Mouse (Mus musculus) heart, postnatal 10 days (tissue): ENCODE data around the gene Cd40. TPM values are rescaled to one million over a fixed set of nuclear protein-coding genes. Genes with fewer than 3 reads are reported as not detected.

Source experiments
- DNase-seq, 2 experiments: peaks; one replicate each; pipeline ENCODE4 v3.0.0; 2021
- intact Hi-C: fragments of 180-260 bp; cut with DNase I; formaldehyde crosslinking; loops from one replicate; pipeline ENCODE4 v1.15.1; 2025
- total RNA-seq, 2 experiments: library from RNA; stranded (reverse); gene quantifications; 2 replicates each; pipeline ENCODE4 v1.2.3; 2021

Cd40 gene
- total RNA-seq, 2 experiments from 2014 or later, result 5.3 to 6.5 TPM

DNA sequence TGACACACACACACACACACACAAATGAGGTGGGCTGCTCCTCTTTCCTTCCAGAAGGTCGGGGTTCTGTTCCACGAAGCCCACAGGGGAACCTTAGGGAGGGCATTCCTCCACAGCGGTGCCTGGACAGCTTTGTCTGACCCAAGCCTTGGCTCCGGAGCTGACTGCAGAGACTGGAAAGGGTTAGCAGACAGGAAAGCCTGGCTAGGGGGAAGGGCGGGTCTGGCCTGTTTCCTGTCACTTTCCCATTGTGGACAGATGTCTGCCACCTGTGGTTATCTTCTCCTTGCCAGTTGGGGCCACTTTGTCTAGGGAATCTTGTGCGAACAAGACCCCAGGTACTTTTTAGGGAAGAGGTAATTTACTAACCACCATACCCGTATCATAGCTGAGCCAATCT, 478 bp downstream of the Cd40 start:
- intact Hi-C loops, result no loop called here
- DNase-seq, result peak; percentile 52 to 65

DNA sequence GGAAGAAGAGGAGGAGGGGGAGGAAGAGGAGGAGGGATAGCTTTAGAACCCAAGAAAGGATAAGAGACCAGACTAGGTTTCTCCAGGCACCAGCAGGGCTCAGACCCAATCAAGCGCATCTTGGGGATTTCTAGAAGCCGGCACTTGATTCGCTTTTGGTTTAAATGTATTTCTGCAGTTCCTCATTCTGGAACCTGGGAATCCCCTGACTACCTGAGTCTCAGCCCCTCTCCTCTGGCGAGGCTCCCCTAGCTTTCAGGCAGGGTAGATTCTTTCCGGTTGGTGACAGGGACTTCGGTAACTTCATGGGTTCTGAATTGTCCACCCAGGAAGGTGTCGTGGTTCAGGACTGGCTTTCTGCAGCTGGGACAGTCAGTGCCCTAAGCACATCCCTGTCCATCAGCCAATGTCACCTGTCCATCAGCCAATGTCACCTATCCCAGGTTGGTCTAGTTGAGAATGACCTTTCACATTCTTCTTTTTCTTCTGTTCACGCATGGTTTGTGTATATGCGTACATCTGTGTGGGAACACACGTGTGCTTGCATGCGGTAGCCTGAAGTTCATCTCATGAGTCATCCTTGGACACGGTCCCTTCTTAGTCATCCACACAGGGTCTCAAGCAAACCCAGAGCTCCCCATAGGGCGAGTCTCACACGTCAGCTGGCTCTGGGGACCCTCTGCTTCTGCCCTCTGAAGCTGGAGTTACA, 1.1 kb downstream of the Cd40 start:
- intact Hi-C loops, result no loop called here
- DNase-seq, result peak in 1 of 2 experiments; percentile 12

DNA sequence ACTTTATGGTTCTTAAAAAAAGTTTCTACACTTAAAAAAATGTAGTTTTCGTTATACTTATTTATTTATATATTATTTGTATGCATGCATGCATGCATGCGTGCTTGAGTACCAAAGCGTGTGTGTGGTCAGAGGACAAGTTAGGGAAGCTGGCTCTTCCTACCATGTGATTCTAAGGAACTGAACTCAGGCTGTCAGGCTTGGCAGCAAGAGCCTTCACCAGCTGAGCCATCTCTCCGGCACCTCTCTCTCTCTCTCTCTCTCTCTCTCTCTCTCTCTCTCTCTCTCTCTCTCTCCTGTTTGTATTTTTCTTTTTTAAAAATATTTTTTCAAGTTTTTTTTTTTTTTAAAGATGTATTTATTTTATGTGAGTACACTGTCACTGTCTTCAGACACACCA, 4.5 kb downstream of the Cd40 start:
- DNase-seq, result no peak
- intact Hi-C loops, result no loop called here

DNA sequence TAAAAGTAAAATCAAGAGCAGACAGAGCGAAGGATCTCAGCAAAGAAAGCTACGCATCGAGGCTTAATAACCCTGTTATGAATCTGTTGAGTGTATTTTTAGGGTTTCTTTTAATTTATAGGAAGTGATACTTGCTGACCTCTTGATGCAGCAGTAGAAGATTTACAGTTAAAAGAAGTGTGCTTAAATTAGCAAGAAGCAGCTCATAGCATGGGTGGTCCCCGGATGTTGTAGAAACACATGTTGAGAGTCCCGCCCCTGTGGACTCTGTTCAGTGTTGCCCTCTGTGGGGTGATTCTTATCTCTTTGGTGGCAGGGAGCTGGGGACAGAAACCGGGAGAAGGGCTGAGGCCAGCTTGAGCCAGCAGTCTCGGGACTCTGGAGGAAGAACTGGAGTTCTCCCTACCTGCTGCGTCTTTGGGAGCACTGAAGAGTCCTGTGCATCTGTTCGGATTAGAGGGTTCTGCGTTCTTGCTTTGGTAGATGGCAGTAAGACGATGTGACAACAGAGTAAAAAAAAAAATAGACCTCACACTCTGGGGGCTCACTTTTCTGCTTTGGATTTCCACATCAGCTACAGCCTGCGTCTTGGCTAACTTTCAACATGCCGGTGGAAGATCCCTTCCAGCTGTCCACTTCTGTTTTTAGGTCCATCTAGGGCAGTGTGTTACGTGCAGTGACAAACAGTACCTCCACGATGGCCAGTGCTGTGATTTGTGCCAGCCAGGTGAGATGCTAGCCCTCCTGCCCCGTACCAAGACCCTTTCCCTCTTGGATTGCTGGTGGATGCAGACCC, 6.4 kb downstream of the Cd40 start:
- peak; percentile 36 to 39 for DNase-seq

DNA sequence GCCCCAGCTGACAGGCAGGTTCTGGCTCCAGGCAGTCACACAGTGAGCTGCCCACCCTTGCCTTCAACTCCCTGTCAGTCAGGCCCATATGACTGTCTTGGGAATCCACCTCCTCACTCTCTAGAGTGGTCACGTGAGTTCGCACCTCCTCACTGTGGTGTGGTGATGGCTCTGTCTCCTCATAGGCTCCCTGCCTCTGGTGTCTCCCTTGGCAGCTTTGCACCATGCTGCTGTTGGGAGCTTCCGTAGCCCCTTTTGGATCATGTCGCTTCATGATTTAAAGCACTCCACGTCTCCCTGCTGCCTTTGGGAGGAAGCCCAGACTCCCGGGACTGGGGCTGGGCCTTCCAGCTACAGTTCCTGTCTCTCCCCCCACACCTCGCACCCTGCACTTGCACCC, 9.1 kb downstream of the Cd40 start:
- intact Hi-C loops, result no loop called here
- DNase-seq, result no peak

More for the DNA sequence above, 6.4 kb downstream of the Cd40 start:
- intact Hi-C loops, result no loop called here

DNA sequence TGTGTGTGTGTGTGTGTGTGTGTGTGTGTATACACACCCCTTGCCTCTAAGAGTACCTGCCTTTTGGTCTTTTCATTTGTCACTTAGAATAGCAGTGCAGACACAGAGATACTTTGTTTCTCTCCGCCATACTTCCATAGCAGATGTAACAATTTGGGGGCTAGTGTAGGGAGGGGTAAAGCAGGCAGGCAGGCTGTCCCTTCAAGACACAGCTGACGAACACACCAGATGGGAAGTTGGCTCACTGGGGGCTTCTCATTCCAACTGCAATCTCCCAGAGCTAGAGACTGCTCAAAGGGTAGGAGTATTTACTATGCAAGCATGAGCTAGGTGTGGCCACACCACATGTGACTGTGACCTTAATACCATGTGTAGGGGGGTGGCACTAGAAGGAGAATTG, 13.4 kb downstream of the Cd40 start:
- intact Hi-C loops, result no loop called here
- no peak for DNase-seq

DNA sequence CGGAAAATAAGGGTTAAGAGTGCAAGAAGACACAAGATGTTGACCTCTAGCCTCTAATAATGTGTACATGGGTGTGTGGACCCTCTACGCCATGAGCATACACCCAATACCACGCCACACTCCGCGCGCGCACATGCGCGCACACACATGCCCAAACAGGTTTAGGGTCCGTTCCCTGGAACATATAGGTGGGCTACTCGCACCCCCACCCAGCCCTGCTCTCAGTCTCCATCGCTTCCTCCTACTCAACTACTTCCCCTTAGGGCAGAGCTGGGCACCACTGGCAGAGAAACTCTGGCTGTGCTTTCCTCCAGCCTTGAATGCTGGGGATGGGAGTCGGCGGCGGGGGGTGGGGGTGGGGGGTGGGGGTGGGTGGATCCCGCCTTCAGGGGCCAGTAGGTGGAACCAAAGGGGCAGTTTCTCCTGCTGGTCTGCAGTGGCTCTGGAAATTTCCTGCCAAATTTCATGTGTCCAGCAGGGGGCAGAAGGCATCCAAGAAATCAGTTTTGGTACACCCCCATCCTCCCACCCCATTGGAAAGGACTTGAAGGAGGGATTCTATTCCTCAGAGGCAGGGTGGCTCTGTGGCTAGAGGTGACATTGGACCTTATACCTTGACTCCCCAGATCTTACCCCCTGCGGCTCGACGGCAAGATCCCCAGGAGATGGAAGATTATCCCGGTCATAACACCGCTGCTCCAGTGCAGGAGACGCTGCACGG, 14.8 kb downstream of the Cd40 start:
- DNase-seq, result peak; percentile 62 to 81
- intact Hi-C loops, result no loop called here

DNA sequence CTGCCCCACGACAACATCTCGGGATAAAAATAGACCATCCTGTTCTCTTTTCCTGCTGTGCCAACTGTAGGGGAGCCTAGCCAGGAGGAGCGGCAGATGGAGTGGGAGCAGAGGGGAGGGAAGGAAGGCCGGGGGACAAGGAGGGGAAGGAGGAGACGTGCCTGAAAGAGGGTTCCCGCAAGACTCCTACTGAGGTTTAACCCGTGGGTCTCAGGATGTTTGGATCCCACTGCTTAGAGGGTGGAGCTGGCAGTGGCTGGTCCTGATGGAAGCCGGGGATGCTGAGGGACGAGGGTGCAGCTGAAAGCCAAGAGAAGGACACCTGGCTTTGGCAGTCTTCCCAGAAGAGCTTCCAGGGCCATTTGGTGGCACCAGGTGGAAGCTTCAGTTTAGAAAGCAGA, 18.0 kb downstream of the Cd40 start:
- intact Hi-C loops, result no loop called here
- peak; percentile 20 to 21 for DNase-seq

DNA sequence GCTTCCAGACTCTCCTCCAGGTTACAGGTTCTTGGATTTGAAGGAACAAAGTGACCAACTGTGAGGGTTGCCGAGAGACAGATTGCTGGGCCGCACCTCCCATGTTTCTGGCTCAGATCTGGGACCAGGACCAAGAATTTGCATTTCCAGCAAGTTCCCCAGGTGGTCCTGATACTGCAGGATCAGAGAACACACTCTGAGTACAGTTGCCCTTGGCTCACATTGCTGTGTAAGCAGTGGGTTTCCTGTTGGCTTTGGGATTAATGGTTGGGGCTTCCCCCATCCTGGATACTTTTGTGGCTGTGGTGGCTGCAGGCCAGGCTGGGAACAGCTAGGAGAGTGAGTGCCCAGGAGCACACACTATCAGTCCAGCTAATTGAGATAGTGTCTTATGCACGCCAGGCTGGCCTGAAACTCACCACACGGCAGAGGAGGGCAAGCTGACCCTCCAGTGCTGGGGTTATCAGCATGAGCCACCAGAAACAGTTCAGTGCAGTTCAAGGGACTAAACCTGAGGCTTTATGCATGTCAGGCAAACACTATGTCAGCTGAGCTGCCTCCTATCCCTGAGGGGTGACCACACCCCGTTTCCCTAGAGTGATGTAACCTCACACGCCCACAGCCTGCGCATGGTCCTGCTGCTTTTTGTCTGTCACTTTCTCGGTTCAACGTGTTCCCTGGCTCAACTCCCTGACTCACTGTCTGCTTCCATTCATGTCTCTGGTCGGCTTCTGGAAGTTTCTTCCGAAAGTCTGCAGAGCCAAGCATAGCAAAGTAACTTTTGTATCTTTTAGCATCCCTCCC, 18.9 kb downstream of the Cd40 start:
- peak; percentile 67 to 75 for DNase-seq
- intact Hi-C loops, result loop anchor here (2.0 kb wide), 2 partner anchors 263 to 287 kb away; no protein-coding TSS in a partner anchor

DNA sequence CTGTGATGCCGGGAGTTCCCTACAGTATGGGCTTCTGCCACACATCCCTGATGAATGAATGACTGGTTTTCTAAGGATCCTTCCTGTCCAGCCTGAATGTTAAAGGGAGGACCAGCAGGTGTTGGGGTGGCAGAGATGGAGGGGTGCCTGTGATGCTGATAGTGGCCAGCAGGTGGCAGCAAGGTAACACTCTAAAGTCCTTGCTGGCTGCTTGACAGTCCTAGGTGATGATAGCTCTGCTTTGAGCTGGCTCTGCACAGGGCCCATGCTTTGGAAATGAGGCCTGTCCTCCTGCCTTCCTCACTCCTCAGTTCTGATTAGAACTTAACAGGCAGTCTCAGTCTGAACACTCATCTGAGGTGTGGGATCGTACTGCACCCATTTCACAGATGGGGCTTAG, 19.5 kb downstream of the Cd40 start:
- DNase-seq, result peak; percentile 84 to 85
- intact Hi-C loops, result loop anchor here (1.0 to 5.0 kb wide), 5 partner anchors 37 to 286 kb away; partner anchors contain the start of gene Cdh22

DNA sequence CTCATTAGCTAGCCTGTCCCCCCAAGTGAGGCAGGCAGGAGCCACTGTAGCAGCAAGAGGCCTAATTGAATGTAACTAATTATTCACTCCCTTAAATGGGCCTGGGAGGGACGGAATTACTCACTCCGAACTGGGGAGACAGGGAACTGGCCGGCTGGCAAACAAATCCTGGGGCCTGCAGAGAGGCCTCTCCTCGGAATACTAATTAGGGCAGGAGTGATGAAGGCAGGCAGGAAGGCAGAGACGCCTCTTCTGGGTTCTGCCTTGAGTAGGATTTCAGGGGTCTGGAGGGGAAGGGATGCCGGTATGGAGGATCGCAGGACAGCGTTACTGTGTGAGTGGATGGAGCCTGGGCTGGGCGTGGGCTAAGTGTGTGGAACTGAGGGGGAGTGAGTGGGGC, 21.6 kb downstream of the Cd40 start:
- DNase-seq, result no peak
- intact Hi-C loops, result loop anchor here (5.0 kb wide), 1 partner anchor 155 kb away; the partner anchor contains the start of gene Cdh22

DNA sequence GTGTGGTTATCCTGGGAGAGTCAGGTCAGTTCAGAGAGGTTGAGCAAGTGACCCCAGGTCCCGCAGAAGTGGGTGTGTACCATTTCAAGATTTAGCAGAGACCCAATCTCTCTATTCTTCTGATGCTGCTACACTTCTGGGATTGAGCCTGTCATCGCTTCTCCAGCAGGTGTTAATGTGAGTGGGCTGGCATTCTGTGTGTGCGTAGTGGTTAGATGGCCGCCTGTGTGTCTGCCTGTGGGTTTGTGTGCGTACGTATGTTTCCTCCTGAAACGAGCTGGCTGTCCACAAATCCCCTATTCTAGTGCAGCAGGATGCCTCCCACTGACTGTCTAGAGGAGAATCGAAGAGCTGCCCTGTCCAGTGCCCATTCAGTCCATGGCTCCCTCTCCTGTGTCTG, 22.6 kb downstream of the Cd40 start:
- intact Hi-C loops, result loop anchor here (5.0 kb wide), 1 partner anchor 154 kb away; the partner anchor contains the start of gene Cdh22
- no peak for DNase-seq

DNA sequence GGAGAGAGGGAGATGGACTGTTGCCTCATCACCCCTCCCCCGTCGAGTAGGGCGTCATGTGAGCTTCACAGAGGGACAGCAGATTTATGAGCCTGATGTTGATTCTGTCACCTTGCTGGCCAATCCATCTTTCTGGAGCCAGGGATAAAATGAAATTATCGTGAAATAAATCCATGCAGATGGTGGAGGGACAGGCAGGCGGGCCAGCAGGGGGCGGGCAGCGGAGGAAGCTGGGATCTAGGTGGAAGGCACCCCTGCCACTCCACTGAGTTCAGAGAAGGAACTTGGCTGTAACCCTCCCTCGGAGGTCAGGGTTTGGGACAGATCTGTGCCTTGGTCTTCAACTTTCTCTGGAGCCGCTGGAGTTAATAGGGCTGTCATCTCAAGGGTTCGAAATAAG, 23.2 kb downstream of the Cd40 start:
- no peak for DNase-seq
- intact Hi-C loops, result loop anchor here (5.0 kb wide), 1 partner anchor 154 kb away; the partner anchor contains the start of gene Cdh22

DNA sequence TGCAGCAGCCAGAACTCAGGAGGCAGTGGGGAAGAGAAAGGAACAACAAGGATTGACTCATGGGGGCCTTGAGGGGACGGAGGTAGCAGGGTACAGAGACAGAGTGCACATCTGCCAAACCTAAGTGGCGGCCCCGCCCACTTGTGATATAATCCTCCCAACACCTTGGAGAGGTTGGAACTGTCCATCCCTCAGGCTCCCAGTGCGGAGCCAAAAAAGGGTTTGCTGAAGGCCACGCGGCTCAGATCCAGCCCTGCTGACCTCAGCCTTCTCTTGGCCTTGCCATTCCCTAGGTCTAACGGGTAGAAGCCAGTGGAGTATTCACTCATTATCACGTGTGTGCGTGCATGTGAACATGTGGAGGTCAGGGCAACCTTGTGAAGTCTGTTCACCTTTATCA, 25.2 kb downstream of the Cd40 start:
- intact Hi-C loops, result no loop called here
- DNase-seq, result no peak

DNA sequence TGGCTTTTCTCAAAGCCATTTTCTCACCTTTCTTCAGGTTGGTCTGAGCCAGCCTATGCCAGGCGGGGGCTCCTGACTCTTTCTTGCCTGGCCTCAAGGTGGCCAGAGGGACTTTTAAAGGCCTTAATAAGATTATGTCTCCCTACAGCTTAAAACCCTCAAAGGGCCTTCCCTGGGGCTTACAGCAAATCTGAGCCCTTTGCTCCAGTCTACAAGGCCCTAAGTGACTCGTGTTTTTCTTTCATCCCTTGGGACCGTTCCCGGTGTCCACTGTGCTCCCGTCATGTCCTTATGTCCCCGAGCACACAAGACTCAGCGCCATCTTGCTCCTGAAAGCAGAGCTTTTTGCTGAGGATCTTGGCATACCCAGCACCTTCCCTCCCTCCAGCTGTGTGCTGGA, 25.8 kb downstream of the Cd40 start:
- intact Hi-C loops, result no loop called here
- DNase-seq, result no peak

DNA sequence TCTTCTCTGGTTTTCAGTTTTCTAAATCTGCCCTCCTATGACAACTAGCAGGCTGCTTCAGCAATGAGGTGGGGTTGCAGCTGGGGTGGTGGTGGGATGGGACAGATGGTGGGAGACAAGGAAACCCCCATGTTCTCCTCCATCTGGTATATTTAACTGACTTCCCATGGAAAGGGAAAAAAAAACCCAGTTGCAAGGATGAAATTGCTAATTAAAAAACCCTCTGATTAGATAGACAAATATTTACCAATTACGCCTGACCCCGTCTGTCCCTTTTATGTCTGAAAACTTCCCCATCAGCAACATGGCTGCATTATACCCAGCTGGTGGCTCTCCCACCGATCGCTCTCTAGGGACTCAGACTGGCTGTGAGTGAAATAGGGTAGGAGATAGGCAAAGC, 31.2 kb downstream of the Cd40 start:
- intact Hi-C loops, result no loop called here
- no peak for DNase-seq

DNA sequence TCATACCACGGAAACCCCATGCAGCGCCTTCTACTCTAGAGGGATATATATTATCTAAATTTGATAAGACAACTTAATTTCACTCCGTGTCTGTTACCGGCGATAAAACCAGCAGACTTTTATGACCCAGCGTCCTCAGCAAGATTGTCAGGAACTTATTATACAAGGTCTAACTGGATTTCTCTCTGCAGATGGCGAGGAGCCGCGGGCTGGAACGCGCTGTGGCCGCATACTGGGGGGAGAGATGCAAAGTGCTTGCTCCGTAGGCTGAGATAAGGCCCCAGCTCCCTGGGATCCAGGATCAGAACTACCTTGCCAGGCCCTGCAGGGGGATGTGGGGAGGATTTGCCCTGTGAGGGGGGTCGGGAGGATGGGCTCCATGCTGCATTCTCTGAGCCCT, 34.0 kb downstream of the Cd40 start:
- intact Hi-C loops, result no loop called here
- no peak for DNase-seq

DNA sequence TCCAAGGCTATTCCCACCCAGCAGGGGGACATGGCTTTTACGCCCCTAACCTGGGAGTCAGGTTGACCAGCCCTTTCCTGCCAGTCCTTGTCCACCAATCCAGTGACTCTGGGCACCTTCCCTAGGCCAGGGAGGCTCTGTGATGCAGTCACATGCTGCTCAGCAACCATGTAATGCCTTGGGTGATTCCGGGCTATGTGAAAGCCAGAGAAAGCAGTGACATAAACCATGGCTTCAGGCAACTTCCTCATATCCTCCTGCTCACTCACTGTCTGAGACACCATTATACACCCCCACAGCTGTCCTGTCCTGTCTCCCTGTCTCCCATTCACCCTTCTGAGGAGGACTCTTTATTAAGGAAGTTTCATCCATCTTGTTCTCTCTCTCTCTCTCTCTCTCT, 35.2 kb downstream of the Cd40 start, which contains the start of gene 1700025C18Rik:
TSS of gene 1700025C18Rik (minus strand) at position 101 of the 400 bp plus-strand sequence.
- intact Hi-C loops, result no loop called here
- DNase-seq, result no peak

DNA sequence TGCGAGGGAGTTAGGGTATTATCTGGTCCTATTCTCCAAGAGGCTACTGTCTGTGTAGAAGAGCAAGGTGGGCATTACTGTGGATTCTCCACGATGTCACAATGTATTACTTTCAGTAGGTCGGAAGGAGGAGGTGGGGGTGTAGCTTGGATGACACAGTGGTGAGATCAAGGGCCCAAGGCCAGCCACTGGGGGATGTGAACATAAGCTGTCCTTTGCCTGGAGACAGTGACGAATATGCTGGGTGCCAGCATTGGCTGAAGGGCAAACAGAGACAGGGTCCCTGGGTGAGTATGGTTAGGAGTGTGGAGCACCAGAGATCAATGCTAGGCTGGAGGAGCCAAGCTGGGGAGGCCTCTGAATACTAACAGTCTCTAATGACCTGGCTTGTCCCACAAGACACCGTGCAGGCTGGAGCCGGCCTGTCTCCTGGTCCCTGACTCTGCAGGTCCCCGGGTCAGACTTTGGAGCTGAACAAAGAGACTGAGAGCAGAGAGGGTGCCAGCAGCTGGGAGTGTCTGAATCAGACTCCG, 36.1 kb downstream of the Cd40 start:
- intact Hi-C loops, result no loop called here
- no peak for DNase-seq

DNA sequence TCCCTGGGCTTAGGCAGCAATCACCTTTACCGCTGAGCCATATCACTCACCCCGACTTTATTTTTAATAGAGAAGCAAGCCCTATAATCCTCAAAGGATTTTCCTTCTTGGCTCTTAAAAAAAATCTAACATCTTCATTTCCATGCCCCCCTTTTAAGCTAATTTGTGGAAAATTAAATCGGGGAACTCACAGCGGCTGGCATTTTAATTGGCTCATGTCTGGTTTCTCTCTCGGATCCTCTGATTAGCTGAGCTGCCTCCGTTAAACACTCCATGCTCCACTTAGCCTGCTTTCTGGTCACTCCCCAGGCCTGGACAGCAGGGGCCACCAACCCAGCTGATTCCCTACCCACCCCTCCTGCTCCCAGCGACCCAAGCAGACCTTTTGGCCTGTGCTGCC, 37.0 kb downstream of the Cd40 start:
- intact Hi-C loops, result no loop called here
- no peak for DNase-seq
